Mouse (Mus musculus): ENCODE results near the gene Gm17374.

DNA sequence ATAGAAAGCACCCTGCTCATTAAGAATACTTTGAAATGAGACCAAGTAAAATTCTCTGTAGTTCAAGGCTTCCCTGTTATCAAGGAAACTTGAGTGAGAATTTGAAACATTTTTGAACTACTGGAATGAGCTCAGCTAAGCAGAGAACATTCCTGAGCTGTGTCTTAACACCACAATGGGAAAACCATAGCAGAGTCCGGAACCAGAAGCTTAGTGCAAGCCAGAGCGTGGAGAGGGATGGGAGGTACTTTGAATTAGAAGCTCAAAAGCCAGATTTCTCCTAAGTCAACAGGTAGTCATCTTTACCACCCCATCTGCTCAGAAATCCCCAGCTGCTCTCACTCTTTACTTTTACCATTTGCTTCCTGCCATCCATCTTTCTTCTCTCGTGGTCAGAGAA is 46.9 kb upstream of the Gm17374 start:
- TF ChIP-seq MAX (IDR thresholded peaks at IDR 0.05; ENCODE audit: low read depth), result no peak
- no peak for TF ChIP-seq TCF12 (IDR thresholded peaks at IDR 0.05; ENCODE audit: insufficient read depth, poor library complexity, severe bottlenecking)
- no peak for TF ChIP-seq POLR2A (IDR thresholded peaks at IDR 0.05; ENCODE audit: insufficient read length, low read depth)
- TF ChIP-seq USF1 (IDR thresholded peaks at IDR 0.05; ENCODE audit: low read depth), result no peak
- no peak for TF ChIP-seq POLR2AphosphoS2 (IDR thresholded peaks at IDR 0.05; ENCODE audit: insufficient read length, low read depth)
- TF ChIP-seq E2F4 (IDR thresholded peaks at IDR 0.05; ENCODE audit: insufficient read depth), result no peak
